Mouse (Mus musculus) stomach, embryonic 15.5 days (tissue): ENCODE data around the gene Arap2. TPM values are rescaled to one million over a fixed set of nuclear protein-coding genes. Genes with fewer than 3 reads are reported as not detected.
"Not testable (repeated sequence)": the region's sequence is repeated elsewhere in the genome, so short reads cannot be mapped to it uniquely, and the experiment has no call there.

Experiments
- ATAC-seq: fragments of 200-750 bp; cut with Nextera tagmentation; 2 replicates; pipeline ENCODE4 v1.8.0; 2017; ENCODE audit warnings: low read depth, moderate number of reproducible peaks, moderate TSS enrichment; ENCODE audit not compliant: insufficient read depth, low FRiP score
- H3K27ac ChIP-seq: fragments of 300-500 bp; sonication (generic); 2 replicates; pipeline ENCODE4 v1.5.1; 2015; ENCODE audit warnings: mild to moderate bottlenecking, inconsistent platforms
- H3K27me3 ChIP-seq: fragments of 300-500 bp; sonication (generic); replicated peaks from 2 replicates; pipeline ENCODE4 v1.6.1; 2015; ENCODE audit warnings: inconsistent platforms
- H3K36me3 ChIP-seq: fragments of 300-500 bp; sonication (generic); 2 replicates; pipeline ENCODE4 v1.6.1; 2015; ENCODE audit warnings: inconsistent platforms
- H3K4me1 ChIP-seq: fragments of 300-500 bp; sonication (generic); 2 replicates; pipeline ENCODE4 v1.6.1; 2015; ENCODE audit warnings: inconsistent platforms
- H3K4me2 ChIP-seq: fragments of 300-500 bp; sonication (generic); 2 replicates; pipeline ENCODE4 v1.6.1; 2015; ENCODE audit warnings: mild to moderate bottlenecking, inconsistent platforms
- H3K4me3 ChIP-seq: fragments of 300-500 bp; sonication (generic); replicated peaks from 2 replicates; pipeline ENCODE4 v1.5.1; 2015; ENCODE audit warnings: inconsistent platforms
- H3K9ac ChIP-seq: fragments of 300-500 bp; sonication (generic); 2 replicates; pipeline ENCODE4 v1.6.1; 2015; ENCODE audit warnings: inconsistent platforms
- H3K9me3 ChIP-seq: fragments of 300-500 bp; sonication (generic); 2 replicates; pipeline ENCODE4 v1.6.1; 2016; ENCODE audit warnings: inconsistent platforms
- WGBS: fragments of 180-500 bp; shearing (Covaris S2); methylation state at CpG from one replicate; pipeline ENCODE4 v1.1.7; 2015; 5-methylcytosine and 5-hydroxymethylcytosine counted together
- polyA plus RNA-seq: library from polyadenylated mRNA; unstranded; fragments of >200 nt; fragmentation: Nextera tagmentation; extraction: Ambion mirVana; gene quantifications from 2 replicates; pipeline ENCODE4 v1.2.1, GENCODE M21; 2015

Gene Arap2
- polyA plus RNA-seq, 1 experiment from 2014 or later: 12.5 TPM

- no peak overlapping the region; the same call in 1 of the 2 replicates for H3K4me2 ChIP-seq
- no peak overlapping the region for H3K4me3 ChIP-seq
- no peaks in the 10 kb centered on the region for H3K27me3 ChIP-seq
- H3K4me1 ChIP-seq: no peaks in the 10 kb centered on the region
- H3K9me3 ChIP-seq: no peaks in the 10 kb centered on the region
- no peak overlapping the region for H3K9ac ChIP-seq
- no peak for ATAC-seq
- 69% methylated on average over 5 of the region's 5 CpGs for WGBS
- H3K27ac ChIP-seq: no peak overlapping the region
- no peaks in the 10 kb centered on the region for H3K36me3 ChIP-seq
Measured at GRCm38 (mm10) chr5:62764161-62764560, 1.8 kb downstream of the Arap2 start.

- no peak for ATAC-seq
- whole genome bisulfite sequencing: 96% methylated on average over 1 of the region's 1 CpGs
- H3K27ac ChIP-seq: no peak overlapping the region
Measured at GRCm38 (mm10) chr5:62763046-62763445, 2.9 kb downstream of the Arap2 start.

GRCm38 (mm10) chr5:62762298-62762960 lies 3.5 kb downstream of the Arap2 start:
- Histone ChIP-seq H3K27me3 (no peaks in the 10 kb centered on the region), H3K27ac (peak overlapping the region; percentile 48; the same call in 1 of the 2 replicates)
- no peak for ATAC-seq

More at GRCm38 (mm10) chr5:62763046-62763445, 2.9 kb downstream of the Arap2 start:
- Histone ChIP-seq H3K27me3 (no peaks in the 10 kb centered on the region), H3K4me2 (no peak overlapping the region; the same call in 1 of the 2 replicates), H3K9me3 (no peaks in the 10 kb centered on the region), H3K4me3 (no peak overlapping the region), H3K9ac (no peak overlapping the region), H3K36me3 (no peaks in the 10 kb centered on the region), H3K4me1 (no peaks in the 10 kb centered on the region)

GRCm38 (mm10) chr5:62760791-62761504 lies 5.0 kb downstream of the Arap2 start:
- H3K4me2 ChIP-seq: no peak overlapping the region
- whole genome bisulfite sequencing: 39% methylated on average over 5 of the region's 5 CpGs
- no peaks in the 10 kb centered on the region for H3K36me3 ChIP-seq
- no peak overlapping the region for H3K9ac ChIP-seq
- no peaks in the 10 kb centered on the region for H3K4me1 ChIP-seq
- no peak for ATAC-seq
- H3K27me3 ChIP-seq: no peaks in the 10 kb centered on the region
- peak overlapping the region; percentile 16; the same call in 1 of the 2 replicates for H3K27ac ChIP-seq
- no peaks in the 10 kb centered on the region for H3K9me3 ChIP-seq
- H3K4me3 ChIP-seq: no peak overlapping the region

More at GRCm38 (mm10) chr5:62762298-62762960, 3.5 kb downstream of the Arap2 start:
- no peaks in the 10 kb centered on the region for H3K4me1 ChIP-seq
- no peak overlapping the region for H3K4me3 ChIP-seq
- no peak overlapping the region for H3K4me2 ChIP-seq
- no peaks in the 10 kb centered on the region for H3K36me3 ChIP-seq
- 14% methylated on average over 4 of the region's 4 CpGs for WGBS
- H3K9me3 ChIP-seq: no peaks in the 10 kb centered on the region
- H3K9ac ChIP-seq: no peak overlapping the region

- no peak overlapping the region for H3K9ac ChIP-seq
- no peaks in the 10 kb centered on the region for H3K36me3 ChIP-seq
- H3K27me3 ChIP-seq: no peaks in the 10 kb centered on the region
- 86% methylated on average over 3 of the region's 3 CpGs for WGBS
- H3K4me2 ChIP-seq: no peak overlapping the region
- no peaks in the 10 kb centered on the region for H3K9me3 ChIP-seq
- H3K27ac ChIP-seq: no peak overlapping the region
- no peak for ATAC-seq
- H3K4me3 ChIP-seq: no peak overlapping the region
- H3K4me1 ChIP-seq: no peaks in the 10 kb centered on the region
Measured at GRCm38 (mm10) chr5:62755808-62756527, 10.0 kb downstream of the Arap2 start.

- H3K4me3 ChIP-seq: no peak overlapping the region
- H3K9ac ChIP-seq: no peak overlapping the region
- H3K27me3 ChIP-seq: no peaks in the 10 kb centered on the region
- ATAC-seq: no peak
- no peak overlapping the region for H3K27ac ChIP-seq
- H3K36me3 ChIP-seq: no peaks in the 10 kb centered on the region
- no peaks in the 10 kb centered on the region for H3K9me3 ChIP-seq
- no peak overlapping the region for H3K4me2 ChIP-seq
- WGBS: 71% methylated on average over 3 of the region's 3 CpGs
- no peaks in the 10 kb centered on the region for H3K4me1 ChIP-seq
Measured at GRCm38 (mm10) chr5:62752934-62753333, 13.0 kb downstream of the Arap2 start.

GRCm38 (mm10) chr5:62751692-62752091 lies 14.3 kb downstream of the Arap2 start:
- no peak overlapping the region for H3K27ac ChIP-seq
- no peak overlapping the region for H3K4me3 ChIP-seq
- no peaks in the 10 kb centered on the region for H3K4me1 ChIP-seq
- H3K9ac ChIP-seq: no peak overlapping the region
- 45% methylated on average over 2 of the region's 2 CpGs for WGBS
- no peaks in the 10 kb centered on the region for H3K36me3 ChIP-seq
- no peaks in the 10 kb centered on the region for H3K9me3 ChIP-seq
- no peak for ATAC-seq
- no peaks in the 10 kb centered on the region for H3K27me3 ChIP-seq
- H3K4me2 ChIP-seq: no peak overlapping the region

GRCm38 (mm10) chr5:62748168-62748567 lies 17.8 kb downstream of the Arap2 start:
- H3K27me3 ChIP-seq: no peaks in the 10 kb centered on the region
- 83% methylated on average over 2 of the region's 2 CpGs for WGBS
- H3K36me3 ChIP-seq: no peaks in the 10 kb centered on the region
- no peaks in the 10 kb centered on the region for H3K4me1 ChIP-seq
- H3K4me2 ChIP-seq: no peak overlapping the region
- H3K9ac ChIP-seq: no peak overlapping the region
- no peaks in the 10 kb centered on the region for H3K9me3 ChIP-seq
- H3K4me3 ChIP-seq: no peak overlapping the region
- no peak for ATAC-seq
- H3K27ac ChIP-seq: no peak overlapping the region

- Histone ChIP-seq H3K4me1 (no peaks in the 10 kb centered on the region), H3K4me3 (no peak overlapping the region), H3K36me3 (no peaks in the 10 kb centered on the region; the same call in 1 of the 2 replicates), H3K9me3 (no peaks in the 10 kb centered on the region), H3K27ac (no peak overlapping the region), H3K4me2 (no peak overlapping the region), H3K27me3 (no peaks in the 10 kb centered on the region), H3K9ac (no peak overlapping the region)
- ATAC-seq: no peak
- 70% methylated on average over 9 of the region's 9 CpGs for WGBS
Measured at GRCm38 (mm10) chr5:62743220-62743922, 22.6 kb downstream of the Arap2 start.

GRCm38 (mm10) chr5:62739451-62740415 lies 26.2 kb downstream of the Arap2 start:
- Histone ChIP-seq H3K4me1 (no peaks in the 10 kb centered on the region), H3K36me3 (no peaks in the 10 kb centered on the region; the same call in 1 of the 2 replicates), H3K4me2 (no peak overlapping the region), H3K27ac (no peak overlapping the region), H3K4me3 (no peak overlapping the region), H3K9ac (no peak overlapping the region), H3K27me3 (no peaks in the 10 kb centered on the region), H3K9me3 (no peaks in the 10 kb centered on the region)
- 69% methylated on average over 9 of the region's 9 CpGs for WGBS
- ATAC-seq: no peak

GRCm38 (mm10) chr5:62730573-62730972 lies 35.4 kb downstream of the Arap2 start:
- H3K27me3 ChIP-seq, H3K36me3 ChIP-seq, H3K9me3 ChIP-seq, H3K4me3 ChIP-seq, H3K4me1 ChIP-seq, H3K27ac ChIP-seq, H3K4me2 ChIP-seq, ATAC-seq, H3K9ac ChIP-seq: not testable (repeated sequence)
- 92% methylated on average over 7 of the region's 7 CpGs for WGBS
